Mouse (Mus musculus) testis, adult 2 months (tissue): ENCODE results near the gene Clic6. TPM values are rescaled to one million over a fixed set of nuclear protein-coding genes. Genes with fewer than 3 reads are reported as not detected.

Experiments used
- H3K27ac ChIP-seq: fragments of 200-500 bp; 2 replicates; pipeline ENCODE4 v1.5.1; 2012; ENCODE audit warnings: low read depth, low read length; ENCODE audit not compliant: control insufficient read depth, insufficient read depth
- H3K27me3 ChIP-seq: fragments of 200-500 bp; 2 replicates; pipeline ENCODE4 v1.6.1; 2012; ENCODE audit warnings: mild to moderate bottlenecking, low read length, moderate library complexity; ENCODE audit not compliant: control insufficient read depth, insufficient read depth
- H3K36me3 ChIP-seq: fragments of 200-500 bp; 2 replicates; pipeline ENCODE4 v1.6.1; 2012; ENCODE audit warnings: mild to moderate bottlenecking, low read length; ENCODE audit not compliant: control insufficient read depth, insufficient read depth
- H3K4me1 ChIP-seq: fragments of 200-500 bp; 2 replicates; pipeline ENCODE4 v1.6.1; 2012; ENCODE audit warnings: low read length; ENCODE audit not compliant: control insufficient read depth, insufficient read depth
- H3K4me3 ChIP-seq: fragments of 200-500 bp; 2 replicates; pipeline ENCODE4 v1.5.1; 2012; ENCODE audit warnings: low read depth, mild to moderate bottlenecking, low read length, moderate library complexity, mixed read lengths; ENCODE audit not compliant: control insufficient read depth
- CTCF ChIP-seq: fragments of 200-500 bp; IDR thresholded peaks from 2 replicates; pipeline ENCODE4 v1.5.1; 2012; ENCODE audit warnings: low read depth, mild to moderate bottlenecking, inconsistent platforms, low read length, moderate library complexity; ENCODE audit not compliant: control insufficient read depth, insufficient read depth, insufficient replicate concordance
- POLR2A ChIP-seq: fragments of 200-500 bp; IDR thresholded peaks from 2 replicates; pipeline ENCODE4 v1.6.1; 2012; ENCODE audit warnings: low read depth, mild to moderate bottlenecking, inconsistent platforms, low read length, moderate library complexity; ENCODE audit not compliant: control insufficient read depth
- polyA plus RNA-seq: library from polyadenylated mRNA; depleted of rRNA; stranded (reverse); fragments of >200 nt; gene quantifications from 2 replicates; pipeline ENCODE4 v1.2.3, GENCODE M21; 2012

Clic6 gene
- polyA plus RNA-seq, 1 experiment = 1.1 TPM

DNA sequence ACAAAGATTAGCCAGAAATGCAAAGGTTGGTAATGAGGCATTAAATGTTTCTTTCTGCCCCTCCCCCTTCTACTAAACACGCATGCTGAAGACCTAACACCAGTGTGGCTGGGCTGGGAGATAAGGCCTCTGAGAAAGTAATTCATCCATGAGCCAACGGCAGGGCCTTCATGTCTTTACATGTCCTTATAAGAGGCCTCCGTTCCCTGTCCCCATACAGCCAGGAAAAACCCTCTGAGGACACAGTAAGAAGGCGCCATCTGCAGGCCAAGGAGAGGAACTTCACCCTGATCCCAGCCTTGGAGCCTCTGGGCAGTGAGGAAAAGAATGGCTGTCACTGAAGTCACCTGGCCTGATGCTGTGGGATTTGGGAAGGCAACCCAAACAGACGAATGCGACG is 27.9 kb upstream of the Clic6 start:
- Histone ChIP-seq H3K4me3 (no peak overlapping the region), H3K4me1 (no peaks in the 10 kb centered on the region; the same call in 1 of the 2 replicates), H3K27me3 (no peaks in the 10 kb centered on the region), H3K36me3 (no peaks in the 10 kb centered on the region), H3K27ac (no peak overlapping the region)
- TF ChIP-seq CTCF = peak; percentile 93
- TF ChIP-seq POLR2A = no peak

DNA sequence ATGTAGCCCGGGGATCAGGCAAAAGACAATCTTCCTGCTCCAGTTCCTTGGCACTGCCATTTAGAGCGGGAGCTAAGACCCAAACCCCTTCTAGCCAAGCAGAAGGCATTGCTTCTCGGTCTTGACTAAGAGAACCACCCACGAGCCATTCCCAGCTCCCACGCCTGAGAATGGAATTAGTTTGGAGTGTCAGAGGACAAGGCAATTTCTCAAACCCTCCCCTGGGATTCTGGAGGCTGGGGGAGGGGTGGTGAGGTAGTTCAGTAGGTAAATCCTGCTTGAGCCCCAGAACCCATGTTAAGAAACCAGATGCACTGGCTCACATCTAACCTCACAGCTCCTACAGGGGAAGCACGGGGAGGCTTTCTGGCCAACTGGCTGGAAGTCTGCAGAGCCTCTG is 24.1 kb upstream of the Clic6 start:
- Histone ChIP-seq H3K27ac (no peak overlapping the region), H3K4me3 (no peak overlapping the region), H3K27me3 (no peaks in the 10 kb centered on the region), H3K36me3 (no peaks in the 10 kb centered on the region), H3K4me1 (peaks cover 5% of the 10 kb centered on the region)
- no peak for TF ChIP-seq CTCF
- no peak for TF ChIP-seq POLR2A

DNA sequence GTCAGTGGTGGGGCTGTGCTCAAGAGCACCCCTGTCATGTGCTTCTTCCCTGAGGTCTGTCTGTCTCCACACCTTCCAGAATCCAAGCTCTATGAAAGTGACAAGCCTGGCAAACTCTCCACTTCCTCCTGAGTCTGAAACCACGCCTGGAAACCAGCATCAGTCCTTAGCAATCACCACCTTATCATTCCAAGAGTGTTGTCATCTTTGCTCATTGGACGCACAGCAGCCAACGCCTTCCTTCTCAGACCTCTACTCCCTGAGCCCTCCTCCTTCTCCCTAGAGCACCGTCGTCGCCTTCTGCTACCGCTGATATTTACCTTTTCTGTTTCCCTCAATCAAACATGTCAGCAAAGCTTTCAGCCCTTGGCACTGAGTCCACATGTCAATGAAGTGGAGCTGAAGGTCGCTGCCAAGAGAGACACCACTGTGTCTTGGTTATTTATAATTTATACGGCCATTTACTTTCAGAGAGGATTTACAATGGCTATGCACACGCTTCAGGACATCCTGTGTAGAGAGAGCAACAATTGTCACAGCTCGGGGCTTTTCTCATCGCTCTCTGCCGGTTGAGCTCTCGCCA is 21.1 kb upstream of the Clic6 start:
- H3K4me3 ChIP-seq = no peak overlapping the region
- H3K27me3 ChIP-seq = no peaks in the 10 kb centered on the region
- TF ChIP-seq CTCF = no peak
- H3K36me3 ChIP-seq = no peaks in the 10 kb centered on the region
- no peak overlapping the region for H3K27ac ChIP-seq
- peaks cover 5% of the 10 kb centered on the region for H3K4me1 ChIP-seq

DNA sequence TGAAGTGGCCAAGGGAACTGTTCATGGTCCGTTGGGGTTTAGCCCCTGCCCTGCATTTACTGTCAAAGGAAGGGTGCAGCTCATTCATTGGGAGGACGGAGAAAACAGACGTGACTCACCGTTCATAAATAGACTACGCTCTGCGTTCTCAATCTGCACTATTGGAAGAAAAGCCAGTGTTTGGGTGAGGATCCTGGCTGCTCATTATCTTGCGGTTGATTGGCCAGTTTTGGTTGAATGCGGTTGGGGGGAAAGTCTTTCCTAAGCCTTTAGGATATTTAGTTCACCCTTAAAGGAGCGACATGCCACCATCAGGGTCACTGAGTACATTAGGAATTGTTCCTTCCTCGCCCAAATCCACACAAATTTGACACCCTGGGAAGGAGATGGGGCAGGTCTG is 20.3 kb upstream of the Clic6 start:
- no peaks in the 10 kb centered on the region for H3K27me3 ChIP-seq
- no peak overlapping the region for H3K27ac ChIP-seq
- no peak for TF ChIP-seq CTCF
- TF ChIP-seq POLR2A = no peak
- peaks cover 5% of the 10 kb centered on the region for H3K4me1 ChIP-seq
- H3K4me3 ChIP-seq = peak overlapping the region; percentile 89
- H3K36me3 ChIP-seq = no peaks in the 10 kb centered on the region

- H3K4me3 ChIP-seq = peak overlapping the region; percentile 89
- H3K4me1 ChIP-seq = peaks cover 5% of the 10 kb centered on the region
- no peak for TF ChIP-seq CTCF
- TF ChIP-seq POLR2A = no peak; the same call in 1 of the 2 replicates
- peak overlapping the region; percentile 67 for H3K27ac ChIP-seq
- no peaks in the 10 kb centered on the region for H3K27me3 ChIP-seq
- no peaks in the 10 kb centered on the region for H3K36me3 ChIP-seq
Observed at GRCm38 (mm10) chr16:92465642-92466526, 19.7 kb upstream of the Clic6 start.

DNA sequence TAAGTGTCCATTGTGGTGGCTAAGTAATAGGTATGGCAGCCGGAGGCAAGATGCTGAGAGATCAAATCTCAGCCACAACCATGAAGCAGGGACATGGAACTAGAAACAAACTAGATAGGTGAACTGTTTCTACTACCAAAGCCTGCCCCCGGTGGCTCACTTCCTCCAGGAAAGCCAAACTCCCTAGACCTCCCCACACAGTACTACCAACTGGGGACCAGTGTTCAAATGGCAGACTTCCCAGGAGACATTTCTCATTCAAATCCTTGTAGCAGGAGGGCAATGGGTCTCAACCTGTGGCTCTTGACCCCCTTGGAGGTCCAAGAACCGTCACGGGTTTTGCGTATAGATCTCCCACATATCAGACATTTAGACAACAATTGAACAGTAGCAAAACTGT is 18.5 kb upstream of the Clic6 start:
- H3K27ac ChIP-seq = no peak overlapping the region
- H3K4me1 ChIP-seq = peaks cover 5% of the 10 kb centered on the region
- TF ChIP-seq CTCF = no peak
- no peak for TF ChIP-seq POLR2A
- H3K4me3 ChIP-seq = no peak overlapping the region
- no peaks in the 10 kb centered on the region for H3K36me3 ChIP-seq
- H3K27me3 ChIP-seq = no peaks in the 10 kb centered on the region

DNA sequence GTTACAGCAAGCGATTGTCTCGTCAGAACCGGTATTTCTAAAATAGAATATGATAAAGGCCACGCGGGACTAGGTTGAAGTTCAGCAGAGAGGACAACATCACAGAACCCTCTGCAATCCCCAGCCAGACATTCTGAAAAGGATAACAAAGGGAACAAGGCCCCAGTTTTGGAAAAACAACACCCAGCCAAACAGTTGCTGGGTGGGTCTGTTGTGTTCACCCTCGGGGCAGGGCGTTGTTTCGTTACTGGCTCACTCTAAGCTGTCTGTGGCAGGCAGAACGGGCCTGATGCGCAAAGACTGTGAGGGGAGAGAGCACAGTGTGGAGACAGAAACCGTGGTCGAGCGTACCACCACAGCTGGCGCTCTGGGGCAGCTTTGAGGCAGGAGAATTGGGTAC is 17.1 kb upstream of the Clic6 start:
- H3K27ac ChIP-seq = no peak overlapping the region
- no peak overlapping the region for H3K4me3 ChIP-seq
- peaks cover 5% of the 10 kb centered on the region for H3K4me1 ChIP-seq
- TF ChIP-seq CTCF (no peak), POLR2A (no peak)
- H3K27me3 ChIP-seq = no peaks in the 10 kb centered on the region
- H3K36me3 ChIP-seq = no peaks in the 10 kb centered on the region

GRCm38 (mm10) chr16:92470706-92471105 is 14.8 kb upstream of the Clic6 start, which contains the start of gene Rcan1:
Rcan1 (minus strand) TSS chr16:92470867.
- no peaks in the 10 kb centered on the region for H3K27me3 ChIP-seq
- H3K4me3 ChIP-seq = no peak within 1 kb of the TSS
- H3K36me3 ChIP-seq = no peaks in the 10 kb centered on the region
- no peak within 1 kb of the TSS for H3K27ac ChIP-seq
- H3K4me1 ChIP-seq = peaks cover 7% of the 10 kb centered on the region
- TF ChIP-seq POLR2A = no peak
- TF ChIP-seq CTCF = no peak
